Mouse (Mus musculus): ENCODE data around the gene Shq1.

DNA sequence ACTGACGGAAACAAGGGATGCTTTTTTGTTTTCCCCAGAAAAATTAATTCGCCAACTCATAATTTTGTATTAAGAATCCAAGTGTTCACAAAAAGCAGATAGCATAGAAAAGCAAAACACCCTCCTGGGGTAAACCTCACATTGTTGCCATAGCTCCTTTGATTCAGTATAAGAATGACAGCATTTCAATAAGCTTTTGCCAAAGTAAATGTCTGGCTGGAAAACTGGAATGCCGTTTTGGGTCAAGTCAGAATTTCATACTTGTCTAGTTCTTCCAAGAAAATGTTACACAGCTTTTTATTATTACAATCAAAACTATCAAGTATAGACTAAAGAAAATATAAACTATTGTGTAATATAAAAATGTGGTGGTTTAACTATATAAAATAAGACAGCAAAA is 61.7 kb downstream of the Shq1 start:
- TF ChIP-seq CTCF (IDR thresholded peaks at IDR 0.05; ENCODE audit: extremely low read depth, insufficient read depth, insufficient read length, insufficient replicate concordance) (no peak), POLR2A (IDR thresholded peaks at IDR 0.05; ENCODE audit: low read depth, low read length) (no peak)

Data from spleen, adult 2 months (tissue).